Mouse (Mus musculus): ENCODE results near the gene Camk1d. TPM values are rescaled to one million over a fixed set of nuclear protein-coding genes. Genes with fewer than 3 reads are reported as not detected.

The Camk1d gene
- polyA plus RNA-seq, 2 experiments: 0.63 to 0.83 TPM

DNA sequence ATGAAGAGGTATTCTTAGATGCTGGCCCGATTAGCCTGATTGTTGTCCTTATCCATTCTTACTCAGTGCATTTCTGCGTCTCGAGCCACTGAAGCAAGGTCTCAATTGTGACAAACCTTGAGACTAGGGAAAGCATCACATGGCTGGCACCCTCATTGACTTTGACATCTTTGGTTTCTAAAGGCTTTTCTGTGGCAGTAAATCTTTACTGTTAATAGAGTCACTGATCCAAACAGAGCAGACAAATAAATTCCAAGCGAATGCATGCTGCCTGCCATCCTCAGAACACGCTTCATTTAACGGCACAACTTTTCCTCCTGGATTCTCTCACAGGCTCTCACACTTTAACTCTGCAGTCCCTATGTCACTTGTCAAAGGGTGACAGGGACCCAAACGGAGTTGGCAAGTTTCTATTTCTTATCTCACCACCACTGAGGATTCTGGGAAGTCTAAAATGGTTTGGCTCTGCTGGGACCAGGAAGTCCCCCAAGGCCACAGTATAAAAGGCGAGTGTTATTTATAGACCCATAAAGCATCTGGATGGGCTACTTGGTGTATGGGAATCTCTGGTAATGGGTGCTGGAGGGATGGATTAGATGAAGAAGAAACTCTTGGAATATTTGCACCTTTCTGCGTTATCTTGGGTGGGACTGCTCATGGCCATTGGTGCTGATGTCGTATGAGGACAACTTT, 141.9 kb downstream of the Camk1d start:
- Histone ChIP-seq H3K4me1 (replicated peaks; ENCODE audit: control insufficient read depth in 2 of 2, insufficient read depth in 2 of 2, low read length in 1 of 2) (no peaks in the 10 kb centered on the region), H3K27me3 (ENCODE audit: control insufficient read depth, insufficient read depth, low read length) (no peaks in the 10 kb centered on the region), H3K9me3 (ENCODE audit: control insufficient read depth, low read length) (no peaks in the 10 kb centered on the region), H3K36me3 (replicated peaks; ENCODE audit: control insufficient read depth, insufficient read depth, low read depth) (no peaks in the 10 kb centered on the region), H3K4me2 (ENCODE audit: low read depth) (no peak overlapping the region), H3K4me3 (ENCODE audit: insufficient read depth in 1 of 2, low read depth in 2 of 2, low read length in 2 of 2) (no peak overlapping the region), H3K9ac (replicated peaks) (no peak overlapping the region), H3K27ac (no peak overlapping the region)
- DNase-seq (ENCODE audit: low read depth in 3 of 3, low spot score in 3 of 3) (no peak), ATAC-seq (ENCODE audit: insufficient read depth) (no peak)
- 69% methylated on average over 10 of the region's 10 CpGs for WGBS (ENCODE audit: insufficient replicate concordance)
- TF ChIP-seq CTCF (IDR thresholded peaks at IDR 0.05; ENCODE audit: low read depth) (no peak), EP300 (IDR thresholded peaks at IDR 0.05; ENCODE audit: low read depth) (no peak)

DNA sequence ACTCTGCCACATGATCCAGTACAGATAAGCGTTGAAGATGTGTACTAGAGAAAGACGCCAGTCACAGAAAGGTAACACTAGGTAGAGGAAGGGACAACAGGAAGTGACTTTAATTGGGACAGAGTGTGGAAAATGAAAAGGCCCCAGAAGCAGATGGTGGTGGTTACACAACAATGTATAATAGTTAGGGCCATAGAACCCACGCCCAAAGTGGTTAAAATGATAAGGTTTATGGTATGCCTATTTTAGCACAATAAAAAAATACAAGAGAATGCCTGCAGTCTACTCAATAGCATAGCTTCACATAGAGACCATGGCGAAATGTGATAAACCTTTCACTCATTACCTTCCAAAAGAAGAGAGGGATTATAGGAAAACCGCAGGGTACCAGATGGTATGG, 147.7 kb downstream of the Camk1d start:
- TF ChIP-seq EP300 (IDR thresholded peaks at IDR 0.05; ENCODE audit: low read depth) (no peak), CTCF (IDR thresholded peaks at IDR 0.05; ENCODE audit: low read depth) (no peak)
- H3K36me3 ChIP-seq (replicated peaks; ENCODE audit: control insufficient read depth, insufficient read depth, low read depth): no peaks in the 10 kb centered on the region
- no peak overlapping the region for H3K4me3 ChIP-seq (ENCODE audit: insufficient read depth in 1 of 2, low read depth in 2 of 2, low read length in 2 of 2)
- H3K27me3 ChIP-seq (ENCODE audit: control insufficient read depth, insufficient read depth, low read length): no peaks in the 10 kb centered on the region
- H3K27ac ChIP-seq: no peak overlapping the region
- H3K4me1 ChIP-seq (replicated peaks; ENCODE audit: control insufficient read depth in 2 of 2, insufficient read depth in 2 of 2, low read length in 1 of 2): no peaks in the 10 kb centered on the region
- H3K9me3 ChIP-seq (ENCODE audit: control insufficient read depth, low read length): no peaks in the 10 kb centered on the region
- ATAC-seq (ENCODE audit: insufficient read depth): no peak
- DNase-seq (ENCODE audit: low read depth in 3 of 3, low spot score in 3 of 3): no peak
- no peak overlapping the region for H3K4me2 ChIP-seq (ENCODE audit: low read depth)
- H3K9ac ChIP-seq (replicated peaks): no peak overlapping the region
- WGBS (ENCODE audit: insufficient replicate concordance): 60% methylated on average over 5 of the region's 5 CpGs

DNA sequence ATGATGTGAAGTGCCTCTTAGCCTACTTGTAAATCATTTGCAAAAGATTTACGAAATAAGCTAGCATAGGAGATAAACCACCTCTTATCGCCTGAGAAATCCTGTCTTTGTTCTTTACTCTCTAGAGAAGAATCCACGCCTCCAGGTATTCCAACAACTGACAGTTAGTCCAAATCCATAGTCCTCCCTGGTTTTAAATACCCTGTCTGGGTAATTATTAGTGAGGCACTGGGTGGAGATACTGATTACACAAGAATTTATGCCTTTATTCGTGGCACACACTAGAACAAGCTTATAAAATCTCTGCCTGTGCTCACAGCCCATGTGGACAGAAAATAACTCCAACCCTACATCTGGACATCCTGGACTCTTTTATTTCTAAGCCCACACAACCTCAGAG, 150.6 kb downstream of the Camk1d start:
- no peaks in the 10 kb centered on the region for H3K27me3 ChIP-seq (ENCODE audit: control insufficient read depth, insufficient read depth, low read length)
- H3K27ac ChIP-seq: no peak overlapping the region
- H3K9ac ChIP-seq (replicated peaks): no peak overlapping the region
- H3K4me3 ChIP-seq (ENCODE audit: insufficient read depth in 1 of 2, low read depth in 2 of 2, low read length in 2 of 2): no peak overlapping the region
- 52% methylated on average over 4 of the region's 4 CpGs for WGBS (ENCODE audit: insufficient replicate concordance)
- no peak overlapping the region for H3K4me2 ChIP-seq (ENCODE audit: low read depth)
- no peaks in the 10 kb centered on the region for H3K9me3 ChIP-seq (ENCODE audit: control insufficient read depth, low read length)
- TF ChIP-seq CTCF (IDR thresholded peaks at IDR 0.05; ENCODE audit: low read depth): no peak
- TF ChIP-seq EP300 (IDR thresholded peaks at IDR 0.05; ENCODE audit: low read depth): no peak
- ATAC-seq (ENCODE audit: insufficient read depth) (no peak; the same call in 1 of the 2 replicates), DNase-seq (ENCODE audit: low read depth in 3 of 3, low spot score in 3 of 3) (peak in 1 of 3 experiments; percentile 2)
- H3K4me1 ChIP-seq (replicated peaks; ENCODE audit: control insufficient read depth in 2 of 2, insufficient read depth in 2 of 2, low read length in 1 of 2): no peaks in the 10 kb centered on the region
- H3K36me3 ChIP-seq (replicated peaks; ENCODE audit: control insufficient read depth, insufficient read depth, low read depth): no peaks in the 10 kb centered on the region

DNA sequence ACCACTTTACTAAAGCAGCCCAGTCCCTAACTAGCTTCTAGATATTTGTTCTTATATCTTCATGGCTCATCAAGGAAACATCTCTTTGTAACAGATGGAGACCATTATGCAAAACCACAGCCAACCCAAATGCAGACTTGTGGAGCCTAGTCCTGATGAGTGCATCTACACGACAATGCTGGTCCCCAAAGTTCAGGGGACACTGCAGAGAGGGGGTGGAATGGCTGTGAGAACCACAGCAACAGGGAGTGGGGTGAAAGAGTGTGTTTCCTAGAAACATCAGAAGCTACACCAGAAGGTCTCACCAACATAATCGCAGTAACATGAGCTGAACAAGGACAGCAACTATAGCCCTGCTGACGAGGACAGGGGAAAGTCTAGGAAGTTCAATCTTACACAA, 152.9 kb downstream of the Camk1d start:
- H3K27ac ChIP-seq: no peak overlapping the region
- WGBS (ENCODE audit: insufficient replicate concordance): 72% methylated on average over 3 of the region's 3 CpGs
- H3K4me3 ChIP-seq (ENCODE audit: insufficient read depth in 1 of 2, low read depth in 2 of 2, low read length in 2 of 2): no peak overlapping the region
- H3K9ac ChIP-seq (replicated peaks): no peak overlapping the region
- H3K4me2 ChIP-seq (ENCODE audit: low read depth): no peak overlapping the region
- no peaks in the 10 kb centered on the region for H3K36me3 ChIP-seq (replicated peaks; ENCODE audit: control insufficient read depth, insufficient read depth, low read depth)
- DNase-seq (ENCODE audit: low read depth in 3 of 3, low spot score in 3 of 3): no peak
- H3K27me3 ChIP-seq (ENCODE audit: control insufficient read depth, insufficient read depth, low read length): no peaks in the 10 kb centered on the region
- no peaks in the 10 kb centered on the region for H3K9me3 ChIP-seq (ENCODE audit: control insufficient read depth, low read length)
- H3K4me1 ChIP-seq (replicated peaks; ENCODE audit: control insufficient read depth in 2 of 2, insufficient read depth in 2 of 2, low read length in 1 of 2): no peaks in the 10 kb centered on the region
- TF ChIP-seq EP300 (IDR thresholded peaks at IDR 0.05; ENCODE audit: low read depth) (no peak), CTCF (IDR thresholded peaks at IDR 0.05; ENCODE audit: low read depth) (no peak)
- no peak for ATAC-seq (ENCODE audit: insufficient read depth)

DNA sequence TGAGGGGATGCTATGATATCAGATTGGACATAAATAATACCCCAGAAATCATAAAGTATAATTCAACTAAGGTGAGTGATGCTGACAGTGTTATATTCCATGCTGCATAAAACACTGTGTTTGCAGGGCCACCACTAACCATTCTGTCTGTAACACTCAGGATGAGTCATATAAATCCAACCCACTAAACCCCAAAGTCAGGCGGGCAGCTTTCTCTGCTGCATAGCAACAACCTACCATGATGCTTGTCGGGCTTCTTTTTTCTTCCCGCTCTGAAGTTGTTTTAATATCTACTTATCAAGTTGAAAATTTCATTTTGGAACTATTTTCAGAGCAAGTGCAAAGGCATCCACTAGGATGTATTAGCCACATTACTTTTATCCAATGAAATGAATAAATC, 161.1 kb downstream of the Camk1d start:
- no peak overlapping the region for H3K9ac ChIP-seq (replicated peaks)
- H3K36me3 ChIP-seq (replicated peaks; ENCODE audit: control insufficient read depth, insufficient read depth, low read depth): no peaks in the 10 kb centered on the region
- TF ChIP-seq EP300 (IDR thresholded peaks at IDR 0.05; ENCODE audit: low read depth) (no peak), CTCF (IDR thresholded peaks at IDR 0.05; ENCODE audit: low read depth) (no peak)
- H3K9me3 ChIP-seq (ENCODE audit: control insufficient read depth, low read length): no peaks in the 10 kb centered on the region
- WGBS (ENCODE audit: insufficient replicate concordance): 73% methylated on average over 3 of the region's 3 CpGs
- no peak for DNase-seq (ENCODE audit: low read depth in 3 of 3, low spot score in 3 of 3)
- H3K27me3 ChIP-seq (ENCODE audit: control insufficient read depth, insufficient read depth, low read length): no peaks in the 10 kb centered on the region
- no peak overlapping the region for H3K4me3 ChIP-seq (ENCODE audit: insufficient read depth in 1 of 2, low read depth in 2 of 2, low read length in 2 of 2)
- ATAC-seq (ENCODE audit: insufficient read depth): no peak
- peaks cover 0 to 8% of the 10 kb centered on the region in 2 experiments; a peak in 2 of 4 replicates for H3K4me1 ChIP-seq (replicated peaks; ENCODE audit: control insufficient read depth in 2 of 2, insufficient read depth in 2 of 2, low read length in 1 of 2)
- H3K4me2 ChIP-seq (ENCODE audit: low read depth): no peak overlapping the region
- H3K27ac ChIP-seq: no peak overlapping the region

All from liver, embryonic 14.5 days (tissue).